Mouse (Mus musculus): ENCODE measurements around the gene Plxnb2. TPM values are rescaled to one million over a fixed set of nuclear protein-coding genes. Genes with fewer than 3 reads are reported as not detected.
A peak's percentile ranks its signal among the peaks of the same experiment; 100 is the strongest.

Plxnb2 gene
- polyA plus RNA-seq, 1 experiment from 2014 or later = 147 TPM

GRCm38 (mm10) chr15:89209886-89210761, 29.5 kb upstream of the Plxnb2 start:
- no peak for ATAC-seq (ENCODE audit: insufficient number of reproducible peaks, insufficient read depth, low FRiP score, low read depth)

GRCm38 (mm10) chr15:89207457-89207856, 26.9 kb upstream of the Plxnb2 start:
- 82% methylated on average over 4 of the region's 4 CpGs for whole genome bisulfite sequencing
- no peak for ATAC-seq (ENCODE audit: insufficient number of reproducible peaks, insufficient read depth, low FRiP score, low read depth)
- no peaks in the 10 kb centered on the region for H3K36me3 ChIP-seq (ENCODE audit: control insufficient read depth, insufficient read depth, low read length)
- H3K9me3 ChIP-seq (ENCODE audit: control insufficient read depth, low read depth, low read length) = no peaks in the 10 kb centered on the region; the same call in 1 of the 2 replicates
- H3K27ac ChIP-seq (ENCODE audit: low read length) = no peak overlapping the region
- H3K9ac ChIP-seq (replicated peaks; ENCODE audit: low read depth, low read length) = no peak overlapping the region
- no peaks in the 10 kb centered on the region for H3K27me3 ChIP-seq (ENCODE audit: control insufficient read depth, insufficient read depth, low read length)
- no peak overlapping the region for H3K4me2 ChIP-seq (replicated peaks; ENCODE audit: low read depth, low read length)
- H3K4me3 ChIP-seq (ENCODE audit: low read depth, low read length) = no peak overlapping the region
- H3K4me1 ChIP-seq (ENCODE audit: control insufficient read depth, insufficient read depth, low read length) = no peaks in the 10 kb centered on the region

More at GRCm38 (mm10) chr15:89209886-89210761, 29.5 kb upstream of the Plxnb2 start:
- 11% methylated on average over 22 of the region's 22 CpGs for WGBS
- H3K9ac ChIP-seq (replicated peaks; ENCODE audit: low read depth, low read length) = no peak overlapping the region
- no peaks in the 10 kb centered on the region for H3K9me3 ChIP-seq (ENCODE audit: control insufficient read depth, low read depth, low read length)
- H3K27me3 ChIP-seq (ENCODE audit: control insufficient read depth, insufficient read depth, low read length) = no peaks in the 10 kb centered on the region
- no peaks in the 10 kb centered on the region for H3K4me1 ChIP-seq (ENCODE audit: control insufficient read depth, insufficient read depth, low read length)
- H3K27ac ChIP-seq (ENCODE audit: low read length) = peak overlapping the region; percentile 66; the same call in 1 of the 2 replicates
- peak overlapping the region; percentile 52 for H3K4me2 ChIP-seq (replicated peaks; ENCODE audit: low read depth, low read length)
- no peaks in the 10 kb centered on the region for H3K36me3 ChIP-seq (ENCODE audit: control insufficient read depth, insufficient read depth, low read length)
- H3K4me3 ChIP-seq (ENCODE audit: low read depth, low read length) = peak overlapping the region; percentile 31

GRCm38 (mm10) chr15:89197056-89197455, 16.5 kb upstream of the Plxnb2 start:
- Histone ChIP-seq H3K36me3 (ENCODE audit: control insufficient read depth, insufficient read depth, low read length) (no peaks in the 10 kb centered on the region), H3K9ac (replicated peaks; ENCODE audit: low read depth, low read length) (peak overlapping the region; percentile 94; the same call in 1 of the 2 replicates), H3K9me3 (ENCODE audit: control insufficient read depth, low read depth, low read length) (peaks cover under 1% of the 10 kb centered on the region; the same call in 1 of the 2 replicates), H3K4me2 (replicated peaks; ENCODE audit: low read depth, low read length) (peak overlapping the region; percentile 69), H3K27ac (ENCODE audit: low read length) (peak overlapping the region; percentile 97; the same call in 1 of the 2 replicates), H3K4me1 (ENCODE audit: control insufficient read depth, insufficient read depth, low read length) (peaks cover 15% of the 10 kb centered on the region), H3K27me3 (ENCODE audit: control insufficient read depth, insufficient read depth, low read length) (no peaks in the 10 kb centered on the region), H3K4me3 (ENCODE audit: low read depth, low read length) (peak overlapping the region; percentile 79)
- ATAC-seq (ENCODE audit: insufficient number of reproducible peaks, insufficient read depth, low FRiP score, low read depth) = no peak
- 68% methylated on average over 15 of the region's 15 CpGs for WGBS

- ATAC-seq (ENCODE audit: insufficient number of reproducible peaks, insufficient read depth, low FRiP score, low read depth) = peak; percentile 97
- Histone ChIP-seq H3K27me3 (ENCODE audit: control insufficient read depth, insufficient read depth, low read length) (no peaks in the 10 kb centered on the region), H3K4me2 (replicated peaks; ENCODE audit: low read depth, low read length) (peak within 1 kb of the TSS; percentile 69), H3K4me3 (ENCODE audit: low read depth, low read length) (peak within 1 kb of the TSS; percentile 79), H3K9me3 (ENCODE audit: control insufficient read depth, low read depth, low read length) (no peaks in the 10 kb centered on the region), H3K36me3 (ENCODE audit: control insufficient read depth, insufficient read depth, low read length) (no peaks in the 10 kb centered on the region), H3K4me1 (ENCODE audit: control insufficient read depth, insufficient read depth, low read length) (peaks cover 15% of the 10 kb centered on the region), H3K9ac (replicated peaks; ENCODE audit: low read depth, low read length) (peak within 1 kb of the TSS; percentile 94), H3K27ac (ENCODE audit: low read length) (peak within 1 kb of the TSS; percentile 97)
- under 1% methylated on average over 37 of the region's 38 CpGs for WGBS
Observed at GRCm38 (mm10) chr15:89196313-89196706, 15.7 kb upstream of the Plxnb2 start, which contains the start of gene Dennd6b. Gene Dennd6b, minus strand, starts transcription at chr15:89196496.

GRCm38 (mm10) chr15:89195690-89196312, 15.2 kb upstream of the Plxnb2 start:
- Histone ChIP-seq H3K9me3 (ENCODE audit: control insufficient read depth, low read depth, low read length) (no peaks in the 10 kb centered on the region), H3K27me3 (ENCODE audit: control insufficient read depth, insufficient read depth, low read length) (no peaks in the 10 kb centered on the region), H3K4me1 (ENCODE audit: control insufficient read depth, insufficient read depth, low read length) (peaks cover 15% of the 10 kb centered on the region), H3K27ac (ENCODE audit: low read length) (peak overlapping the region; percentile 97), H3K4me2 (replicated peaks; ENCODE audit: low read depth, low read length) (peak overlapping the region; percentile 69), H3K36me3 (ENCODE audit: control insufficient read depth, insufficient read depth, low read length) (no peaks in the 10 kb centered on the region), H3K9ac (replicated peaks; ENCODE audit: low read depth, low read length) (peak overlapping the region; percentile 94), H3K4me3 (ENCODE audit: low read depth, low read length) (peak overlapping the region; percentile 79)
- under 1% methylated on average over 25 of the region's 25 CpGs for WGBS
- peak; percentile 94 for ATAC-seq (ENCODE audit: insufficient number of reproducible peaks, insufficient read depth, low FRiP score, low read depth)

- 39% methylated on average over 6 of the region's 6 CpGs for WGBS
- H3K4me1 ChIP-seq (ENCODE audit: control insufficient read depth, insufficient read depth, low read length) = peaks cover 15% of the 10 kb centered on the region
- peak; percentile 8; the same call in 1 of the 2 replicates for ATAC-seq (ENCODE audit: insufficient number of reproducible peaks, insufficient read depth, low FRiP score, low read depth)
Observed at GRCm38 (mm10) chr15:89195261-89195681, 14.7 kb upstream of the Plxnb2 start.

GRCm38 (mm10) chr15:89184937-89185227, 4.3 kb upstream of the Plxnb2 start:
- peaks cover 13% of the 10 kb centered on the region for H3K4me1 ChIP-seq (ENCODE audit: control insufficient read depth, insufficient read depth, low read length)
- no peak overlapping the region for H3K4me3 ChIP-seq (ENCODE audit: low read depth, low read length)
- no peaks in the 10 kb centered on the region for H3K27me3 ChIP-seq (ENCODE audit: control insufficient read depth, insufficient read depth, low read length)
- no peak overlapping the region for H3K9ac ChIP-seq (replicated peaks; ENCODE audit: low read depth, low read length)
- H3K9me3 ChIP-seq (ENCODE audit: control insufficient read depth, low read depth, low read length) = no peaks in the 10 kb centered on the region
- H3K36me3 ChIP-seq (ENCODE audit: control insufficient read depth, insufficient read depth, low read length) = peaks cover 3% of the 10 kb centered on the region; the same call in 1 of the 2 replicates
- no peak for ATAC-seq (ENCODE audit: insufficient number of reproducible peaks, insufficient read depth, low FRiP score, low read depth)
- H3K4me2 ChIP-seq (replicated peaks; ENCODE audit: low read depth, low read length) = no peak overlapping the region
- H3K27ac ChIP-seq (ENCODE audit: low read length) = no peak overlapping the region
- 93% methylated on average over 5 of the region's 5 CpGs for WGBS

More at GRCm38 (mm10) chr15:89195261-89195681, 14.7 kb upstream of the Plxnb2 start:
- Histone ChIP-seq H3K4me2 (replicated peaks; ENCODE audit: low read depth, low read length) (peak overlapping the region; percentile 69), H3K36me3 (ENCODE audit: control insufficient read depth, insufficient read depth, low read length) (no peaks in the 10 kb centered on the region), H3K27ac (ENCODE audit: low read length) (peak overlapping the region; percentile 97), H3K9ac (replicated peaks; ENCODE audit: low read depth, low read length) (peak overlapping the region; percentile 94), H3K4me3 (ENCODE audit: low read depth, low read length) (peak overlapping the region; percentile 79), H3K27me3 (ENCODE audit: control insufficient read depth, insufficient read depth, low read length) (no peaks in the 10 kb centered on the region), H3K9me3 (ENCODE audit: control insufficient read depth, low read depth, low read length) (no peaks in the 10 kb centered on the region)

- Histone ChIP-seq H3K36me3 (ENCODE audit: control insufficient read depth, insufficient read depth, low read length) (peaks cover 3% of the 10 kb centered on the region; the same call in 1 of the 2 replicates), H3K9me3 (ENCODE audit: control insufficient read depth, low read depth, low read length) (no peaks in the 10 kb centered on the region), H3K4me2 (replicated peaks; ENCODE audit: low read depth, low read length) (no peak overlapping the region), H3K9ac (replicated peaks; ENCODE audit: low read depth, low read length) (no peak overlapping the region), H3K4me3 (ENCODE audit: low read depth, low read length) (no peak overlapping the region), H3K4me1 (ENCODE audit: control insufficient read depth, insufficient read depth, low read length) (peaks cover 13% of the 10 kb centered on the region), H3K27me3 (ENCODE audit: control insufficient read depth, insufficient read depth, low read length) (no peaks in the 10 kb centered on the region), H3K27ac (ENCODE audit: low read length) (no peak overlapping the region)
- WGBS = 70% methylated on average over 5 of the region's 5 CpGs
- no peak for ATAC-seq (ENCODE audit: insufficient number of reproducible peaks, insufficient read depth, low FRiP score, low read depth)
Observed at GRCm38 (mm10) chr15:89184141-89184936, 3.8 kb upstream of the Plxnb2 start.

All from stomach, embryonic 14.5 days (tissue).